Mouse (Mus musculus): ENCODE data around the gene Igsf3. TPM values are rescaled to one million over a fixed set of nuclear protein-coding genes. Genes with fewer than 3 reads are reported as not detected.

Igsf3 gene
- 75.5 and 79.1 TPM in 2 replicates for polyA plus RNA-seq (2015; fragmentation: Nextera tagmentation; extraction: Ambion mirVana)

- peak within 1 kb of the TSS; percentile 75 for H3K27ac ChIP-seq
- 4% methylated on average over 46 of the region's 56 CpGs for WGBS
- H3K36me3 ChIP-seq = no peaks in the 10 kb centered on the region
- ATAC-seq = peak; percentile 83
- H3K4me2 ChIP-seq (replicated peaks) = peak within 1 kb of the TSS; percentile 76
- H3K9ac ChIP-seq (replicated peaks) = peak within 1 kb of the TSS; percentile 93
- peak within 1 kb of the TSS; percentile 62 for H3K4me3 ChIP-seq (replicated peaks)
- H3K27me3 ChIP-seq = peaks cover 6% of the 10 kb centered on the region; the same call in 1 of the 2 replicates
- H3K9me3 ChIP-seq = no peaks in the 10 kb centered on the region
- peaks cover 38% of the 10 kb centered on the region for H3K4me1 ChIP-seq (replicated peaks)
These were observed at the start of gene Igsf3 for GRCm38 (mm10) chr3:101376538-101377247. Igsf3 (plus strand) TSS chr3:101377083.

- H3K4me3 ChIP-seq (replicated peaks) = no peak overlapping the region
- no peak overlapping the region for H3K9ac ChIP-seq (replicated peaks)
- no peaks in the 10 kb centered on the region for H3K27me3 ChIP-seq
- H3K9me3 ChIP-seq = 0 out of 2 replicates have a peak, but pooled peaks cover 4% of the 10 kb centered on the region
- H3K4me1 ChIP-seq (replicated peaks) = no peaks in the 10 kb centered on the region
- 58% methylated on average over 2 of the region's 2 CpGs for WGBS
- no peak overlapping the region for H3K4me2 ChIP-seq (replicated peaks)
- no peaks in the 10 kb centered on the region for H3K36me3 ChIP-seq
- ATAC-seq = no peak
- H3K27ac ChIP-seq = no peak overlapping the region
These were observed 49.6 kb upstream of the Igsf3 start for GRCm38 (mm10) chr3:101327248-101327647.

GRCm38 (mm10) chr3:101328617-101329016 is 48.3 kb upstream of the Igsf3 start:
- H3K9ac ChIP-seq (replicated peaks) = no peak overlapping the region
- H3K9me3 ChIP-seq = 0 out of 2 replicates have a peak, but pooled peaks cover 4% of the 10 kb centered on the region
- H3K27me3 ChIP-seq = no peaks in the 10 kb centered on the region
- 92% methylated on average over 7 of the region's 7 CpGs for WGBS
- H3K4me3 ChIP-seq (replicated peaks) = no peak overlapping the region
- no peak for ATAC-seq
- no peak overlapping the region for H3K4me2 ChIP-seq (replicated peaks)
- no peak overlapping the region for H3K27ac ChIP-seq
- H3K36me3 ChIP-seq = no peaks in the 10 kb centered on the region
- no peaks in the 10 kb centered on the region for H3K4me1 ChIP-seq (replicated peaks)

GRCm38 (mm10) chr3:101343199-101343924 is 33.5 kb upstream of the Igsf3 start:
- no peaks in the 10 kb centered on the region for H3K9me3 ChIP-seq
- H3K36me3 ChIP-seq = no peaks in the 10 kb centered on the region
- no peak overlapping the region for H3K4me2 ChIP-seq (replicated peaks)
- peak overlapping the region; percentile 76 for H3K27ac ChIP-seq
- H3K27me3 ChIP-seq = no peaks in the 10 kb centered on the region
- ATAC-seq = peak; percentile 41
- 81% methylated on average over 9 of the region's 9 CpGs for WGBS
- H3K4me1 ChIP-seq (replicated peaks) = peaks cover 20% of the 10 kb centered on the region
- no peak overlapping the region for H3K4me3 ChIP-seq (replicated peaks)
- no peak overlapping the region for H3K9ac ChIP-seq (replicated peaks)

GRCm38 (mm10) chr3:101344246-101344645 is 32.6 kb upstream of the Igsf3 start:
- 64% methylated on average over 3 of the region's 3 CpGs for WGBS
- no peaks in the 10 kb centered on the region for H3K36me3 ChIP-seq
- H3K4me3 ChIP-seq (replicated peaks) = no peak overlapping the region
- H3K9ac ChIP-seq (replicated peaks) = no peak overlapping the region
- no peaks in the 10 kb centered on the region for H3K27me3 ChIP-seq
- H3K4me2 ChIP-seq (replicated peaks) = no peak overlapping the region
- H3K9me3 ChIP-seq = no peaks in the 10 kb centered on the region
- ATAC-seq = peak; percentile 65
- H3K27ac ChIP-seq = peak overlapping the region; percentile 76
- H3K4me1 ChIP-seq (replicated peaks) = peaks cover 29% of the 10 kb centered on the region

- Histone ChIP-seq H3K27me3 (no peaks in the 10 kb centered on the region), H3K4me3 (replicated peaks) (no peak overlapping the region), H3K4me1 (replicated peaks) (peaks cover 37% of the 10 kb centered on the region), H3K36me3 (no peaks in the 10 kb centered on the region), H3K27ac (no peak overlapping the region), H3K9ac (replicated peaks) (no peak overlapping the region), H3K9me3 (no peaks in the 10 kb centered on the region), H3K4me2 (replicated peaks) (no peak overlapping the region)
- no peak for ATAC-seq
- 72% methylated on average over 6 of the region's 6 CpGs for WGBS
These were observed 31.6 kb upstream of the Igsf3 start for GRCm38 (mm10) chr3:101345299-101345698.

- Histone ChIP-seq H3K27me3 (no peaks in the 10 kb centered on the region), H3K4me1 (replicated peaks) (peaks cover 43% of the 10 kb centered on the region), H3K9me3 (no peaks in the 10 kb centered on the region), H3K9ac (replicated peaks) (no peak overlapping the region), H3K27ac (no peak overlapping the region), H3K36me3 (no peaks in the 10 kb centered on the region), H3K4me3 (replicated peaks) (no peak overlapping the region), H3K4me2 (replicated peaks) (no peak overlapping the region)
- no peak for ATAC-seq
- WGBS = 75% methylated on average over 1 of the region's 1 CpGs
These were observed 30.1 kb upstream of the Igsf3 start for GRCm38 (mm10) chr3:101346806-101347205.

- Histone ChIP-seq H3K4me3 (replicated peaks) (no peak overlapping the region), H3K27me3 (no peaks in the 10 kb centered on the region), H3K36me3 (no peaks in the 10 kb centered on the region), H3K27ac (peak overlapping the region; percentile 74), H3K4me1 (replicated peaks) (peaks cover 40% of the 10 kb centered on the region), H3K9me3 (peaks cover 6% of the 10 kb centered on the region; the same call in 1 of the 2 replicates), H3K4me2 (replicated peaks) (no peak overlapping the region), H3K9ac (replicated peaks) (no peak overlapping the region)
- no peak for ATAC-seq
- 63% methylated on average over 9 of the region's 9 CpGs for WGBS
These were observed 28.3 kb upstream of the Igsf3 start for GRCm38 (mm10) chr3:101348501-101349161.

- H3K27ac ChIP-seq = peak overlapping the region; percentile 74
- no peak overlapping the region for H3K4me2 ChIP-seq (replicated peaks)
- 0 out of 2 replicates have a peak overlapping the region, but pooled peaks have one; percentile 0 for H3K9ac ChIP-seq (replicated peaks)
- H3K4me1 ChIP-seq (replicated peaks) = peaks cover 29% of the 10 kb centered on the region
- H3K36me3 ChIP-seq = no peaks in the 10 kb centered on the region
- ATAC-seq = peak; percentile 77
- H3K9me3 ChIP-seq = peaks cover 7% of the 10 kb centered on the region; the same call in 1 of the 2 replicates
- H3K27me3 ChIP-seq = no peaks in the 10 kb centered on the region
- 41% methylated on average over 6 of the region's 6 CpGs for WGBS
- no peak overlapping the region for H3K4me3 ChIP-seq (replicated peaks)
These were observed 27.2 kb upstream of the Igsf3 start for GRCm38 (mm10) chr3:101349542-101350307.

GRCm38 (mm10) chr3:101350406-101350805 is 26.5 kb upstream of the Igsf3 start:
- Histone ChIP-seq H3K4me2 (replicated peaks) (no peak overlapping the region), H3K27me3 (no peaks in the 10 kb centered on the region), H3K36me3 (no peaks in the 10 kb centered on the region), H3K4me1 (replicated peaks) (peaks cover 27% of the 10 kb centered on the region), H3K9me3 (peaks cover 7% of the 10 kb centered on the region; the same call in 1 of the 2 replicates), H3K27ac (peak overlapping the region; percentile 74), H3K9ac (replicated peaks) (no peak overlapping the region), H3K4me3 (replicated peaks) (no peak overlapping the region)
- WGBS = 57% methylated on average over 4 of the region's 4 CpGs
- ATAC-seq = 0 out of 2 replicates have a peak, but pooled peaks have one; percentile 19

- no peaks in the 10 kb centered on the region for H3K27me3 ChIP-seq
- H3K9me3 ChIP-seq = peaks cover 11% of the 10 kb centered on the region; the same call in 1 of the 2 replicates
- no peak overlapping the region for H3K4me3 ChIP-seq (replicated peaks)
- no peak overlapping the region for H3K9ac ChIP-seq (replicated peaks)
- no peaks in the 10 kb centered on the region for H3K36me3 ChIP-seq
- no peak overlapping the region for H3K27ac ChIP-seq
- H3K4me1 ChIP-seq (replicated peaks) = peaks cover 20% of the 10 kb centered on the region
- no peak for ATAC-seq
- no peak overlapping the region for H3K4me2 ChIP-seq (replicated peaks)
These were observed 22.4 kb upstream of the Igsf3 start for GRCm38 (mm10) chr3:101354490-101354889.
